Mouse (Mus musculus) brain, embryonic 14.5 days (tissue): ENCODE measurements around the gene Tenm4.

Experiments
- CTCF ChIP-seq: fragments of 200-500 bp; IDR thresholded peaks from 2 replicates; pipeline ENCODE4 v1.5.1; 2012; ENCODE audit warnings: inconsistent platforms, mild to moderate bottlenecking, moderate library complexity, borderline replicate concordance; ENCODE audit not compliant: insufficient read depth, insufficient read length; ENCODE audit errors: extremely low read depth
- POLR2A ChIP-seq: fragments of 200-500 bp; IDR thresholded peaks from 2 replicates; pipeline ENCODE4 v1.6.1; 2012; ENCODE audit warnings: mild to moderate bottlenecking, inconsistent platforms, borderline replicate concordance; ENCODE audit not compliant: poor library complexity, insufficient read depth, insufficient read length, severe bottlenecking; ENCODE audit errors: extremely low read depth

DNA sequence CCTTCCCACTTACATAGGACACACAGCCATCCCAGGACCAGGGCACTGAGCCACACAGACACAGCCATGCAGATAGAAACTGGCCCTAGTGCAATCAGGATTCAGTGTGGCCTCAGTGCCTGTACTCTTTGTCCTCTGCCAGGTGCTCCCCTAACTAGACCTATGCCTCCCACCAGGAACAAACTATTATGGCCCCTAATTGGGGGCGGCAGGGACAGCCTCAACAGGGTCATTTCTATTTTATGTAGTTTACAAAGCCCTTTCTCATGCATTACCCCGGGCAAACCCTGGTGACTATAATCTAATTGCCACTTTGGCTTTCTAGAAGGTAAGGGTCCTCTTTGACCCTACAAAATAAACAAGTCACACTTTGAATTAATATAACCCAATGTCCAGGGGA lies 479.4 kb downstream of the Tenm4 start:
- TF ChIP-seq POLR2A (no peak), CTCF (no peak)
